Mouse (Mus musculus) kidney, embryonic 16.5 days (tissue): ENCODE data around the gene C3ar1. TPM values are rescaled to one million over a fixed set of nuclear protein-coding genes. Genes with fewer than 3 reads are reported as not detected.

ENCODE experiments used
- ATAC-seq: fragments of 200-750 bp; cut with Nextera tagmentation; 2 replicates; pipeline ENCODE4 v1.8.0; 2017; ENCODE audit warnings: moderate TSS enrichment; ENCODE audit not compliant: low FRiP score, low TSS enrichment
- H3K27ac ChIP-seq: fragments of 300-500 bp; sonication (generic); 2 replicates; pipeline ENCODE4 v1.5.1; 2014; ENCODE audit warnings: low read length
- H3K27me3 ChIP-seq: fragments of 300-500 bp; sonication (generic); 2 replicates; pipeline ENCODE4 v1.6.1; 2014; ENCODE audit warnings: low read length, control low read depth, mixed read lengths; ENCODE audit not compliant: insufficient read depth
- H3K36me3 ChIP-seq: fragments of 300-500 bp; sonication (generic); 2 replicates; pipeline ENCODE4 v1.6.1; 2014; ENCODE audit warnings: low read length, control low read depth, mixed read lengths; ENCODE audit not compliant: insufficient read depth
- H3K4me1 ChIP-seq: fragments of 300-500 bp; sonication (generic); 2 replicates; pipeline ENCODE4 v1.6.1; 2014; ENCODE audit warnings: low read length, control low read depth, mixed read lengths; ENCODE audit not compliant: insufficient read depth
- H3K4me2 ChIP-seq: fragments of 300-500 bp; sonication (generic); replicated peaks from 2 replicates; pipeline ENCODE4 v1.6.1; 2014; ENCODE audit warnings: low read depth, low read length
- H3K4me3 ChIP-seq: fragments of 300-500 bp; sonication (generic); 2 replicates; pipeline ENCODE4 v1.5.1; 2014; ENCODE audit warnings: mild to moderate bottlenecking, low read length
- H3K9ac ChIP-seq: fragments of 300-500 bp; sonication (generic); replicated peaks from 2 replicates; pipeline ENCODE4 v1.6.1; 2014; ENCODE audit warnings: low read length
- H3K9me3 ChIP-seq: fragments of 300-500 bp; sonication (generic); 2 replicates; pipeline ENCODE4 v1.6.1; 2016; ENCODE audit warnings: low read length, control low read depth
- WGBS: fragments of 180-500 bp; shearing (Covaris S2); extraction: QIAGEN DNeasy Blood & Tissue Kit; methylation state at CpG from one replicate; pipeline ENCODE4 v1.1.7; 2014; 5-methylcytosine and 5-hydroxymethylcytosine counted together
- polyA plus RNA-seq: library from polyadenylated mRNA; unstranded; fragments of >200 nt; fragmentation: Nextera tagmentation; extraction: Ambion mirVana; gene quantifications from 2 replicates; pipeline ENCODE4 v1.2.1, GENCODE M21; 2015

C3ar1 gene
- polyA plus RNA-seq, 1 experiment from 2014 or later, result 1.8 TPM

DNA sequence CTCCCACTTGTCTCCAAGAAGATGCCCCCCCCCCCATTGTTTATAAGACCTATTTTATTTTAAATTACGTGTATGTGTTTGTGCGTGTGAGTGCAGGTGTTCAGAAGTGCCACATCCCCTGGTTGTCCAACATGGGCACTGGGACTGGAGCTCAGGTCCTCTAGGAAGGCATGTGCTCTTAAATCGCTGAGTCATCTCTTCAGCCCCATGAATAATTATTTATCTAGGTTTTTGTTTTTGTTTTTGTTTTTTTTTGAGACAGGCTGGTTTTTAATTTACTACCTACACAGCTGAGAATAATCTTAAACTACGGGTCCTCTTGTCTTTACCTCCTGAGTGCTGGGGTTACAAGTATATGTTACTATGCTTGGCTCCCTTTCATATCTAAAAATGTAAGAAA, 42.3 kb downstream of the C3ar1 start:
- Histone ChIP-seq H3K4me3 (no peak overlapping the region), H3K4me2 (no peak overlapping the region), H3K4me1 (peaks cover 10% of the 10 kb centered on the region), H3K27me3 (no peaks in the 10 kb centered on the region), H3K27ac (no peak overlapping the region), H3K9me3 (no peaks in the 10 kb centered on the region), H3K36me3 (no peaks in the 10 kb centered on the region), H3K9ac (no peak overlapping the region)
- 81% methylated on average over 4 of the region's 4 CpGs for WGBS
- ATAC-seq, result no peak

DNA sequence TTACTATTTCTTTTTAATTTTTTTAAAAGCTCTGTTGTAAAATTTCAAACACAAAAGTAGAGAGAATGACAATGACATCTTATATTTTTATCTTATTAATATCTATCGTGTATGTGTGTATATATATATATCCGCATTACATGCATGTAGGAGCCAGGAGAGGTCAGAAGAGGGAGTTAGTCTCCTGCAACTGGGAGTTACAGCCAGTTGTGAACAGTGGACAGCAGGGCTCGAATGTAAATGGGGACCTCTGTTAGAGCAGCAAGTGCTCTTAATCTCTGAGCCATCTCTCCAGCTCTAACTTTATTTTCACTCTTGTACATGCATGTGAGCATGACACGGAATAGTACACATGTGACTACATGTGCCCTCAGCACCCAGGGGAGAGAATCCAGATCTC, 43.2 kb downstream of the C3ar1 start:
- no peak overlapping the region for H3K9ac ChIP-seq
- WGBS, result 91% methylated on average over 4 of the region's 4 CpGs
- no peak for ATAC-seq
- no peak overlapping the region for H3K4me3 ChIP-seq
- H3K36me3 ChIP-seq, result no peaks in the 10 kb centered on the region
- H3K9me3 ChIP-seq, result no peaks in the 10 kb centered on the region
- H3K4me1 ChIP-seq, result peaks cover 10% of the 10 kb centered on the region
- H3K27me3 ChIP-seq, result no peaks in the 10 kb centered on the region
- no peak overlapping the region for H3K27ac ChIP-seq
- no peak overlapping the region for H3K4me2 ChIP-seq

DNA sequence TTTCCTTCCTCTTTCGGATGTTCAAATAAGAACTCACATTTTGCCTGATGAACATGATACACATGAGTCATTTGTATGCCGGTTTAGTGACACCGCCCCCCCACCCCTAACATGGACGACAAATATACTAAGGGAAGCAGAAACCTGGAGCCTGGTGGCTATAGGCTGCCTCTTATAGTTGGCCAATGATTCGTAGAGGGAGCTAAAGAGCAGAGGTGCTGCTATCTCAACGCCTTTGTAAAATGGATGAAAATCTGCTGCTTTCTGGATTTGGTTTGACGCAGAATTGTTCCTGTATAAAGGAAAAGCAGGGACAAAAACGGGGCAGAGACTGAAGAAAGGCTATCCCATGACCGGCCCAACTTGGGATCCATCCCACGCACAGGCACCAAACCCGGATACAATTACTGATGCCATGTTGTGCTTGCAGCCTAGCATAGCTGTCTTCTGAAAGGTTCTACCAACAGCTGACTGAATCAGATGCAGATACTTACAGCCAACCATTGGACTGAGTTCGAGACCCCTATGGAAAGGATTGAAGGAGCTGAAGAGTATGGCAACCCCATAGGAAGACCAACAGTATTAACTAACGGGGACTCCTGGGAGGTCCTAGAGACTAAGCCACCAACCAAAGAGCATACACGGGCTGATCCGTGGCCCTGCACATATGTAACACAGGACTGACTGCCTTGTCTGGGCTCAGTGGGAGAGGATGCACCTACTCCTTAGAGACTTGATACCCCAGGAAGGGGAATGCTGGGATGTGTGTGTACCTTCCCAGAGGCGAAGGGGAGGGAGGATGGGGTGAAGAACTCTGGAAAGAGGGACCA, 44.0 kb downstream of the C3ar1 start:
- Histone ChIP-seq H3K4me1 (peaks cover 10% of the 10 kb centered on the region), H3K27ac (peak overlapping the region; percentile 100), H3K9ac (peak overlapping the region; percentile 83), H3K4me2 (peak overlapping the region; percentile 57), H3K4me3 (peak overlapping the region; percentile 63), H3K36me3 (no peaks in the 10 kb centered on the region), H3K27me3 (no peaks in the 10 kb centered on the region), H3K9me3 (no peaks in the 10 kb centered on the region)
- 24% methylated on average over 16 of the region's 16 CpGs for WGBS
- ATAC-seq, result peak; percentile 46; the same call in 1 of the 2 replicates

DNA sequence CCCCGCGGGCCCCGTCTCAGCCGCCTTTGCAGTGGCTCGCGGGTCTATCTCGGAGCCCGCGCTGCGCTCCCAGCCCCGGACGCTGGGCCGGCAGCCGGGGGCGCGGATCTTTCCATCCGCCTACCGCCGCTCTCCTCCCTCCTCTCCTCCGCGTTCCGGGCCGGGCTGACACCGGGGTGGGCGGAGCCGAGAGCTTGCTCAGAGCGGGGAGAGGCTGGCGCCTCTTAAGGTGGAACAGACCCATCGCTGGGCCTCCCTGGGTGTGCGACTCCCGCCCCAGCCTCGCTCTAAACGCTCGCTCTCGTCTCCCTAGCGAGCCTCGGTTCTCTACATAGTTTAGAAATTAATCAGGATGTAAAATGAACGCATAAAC, 44.7 kb downstream of the C3ar1 start:
- H3K27me3 ChIP-seq, result no peaks in the 10 kb centered on the region
- H3K36me3 ChIP-seq, result no peaks in the 10 kb centered on the region
- WGBS, result under 1% methylated on average over 38 of the region's 38 CpGs
- H3K4me2 ChIP-seq, result peak overlapping the region; percentile 57
- ATAC-seq, result peak; percentile 96
- no peaks in the 10 kb centered on the region for H3K9me3 ChIP-seq
- peak overlapping the region; percentile 63 for H3K4me3 ChIP-seq
- H3K4me1 ChIP-seq, result peaks cover 10% of the 10 kb centered on the region
- peak overlapping the region; percentile 100 for H3K27ac ChIP-seq
- peak overlapping the region; percentile 83 for H3K9ac ChIP-seq

DNA sequence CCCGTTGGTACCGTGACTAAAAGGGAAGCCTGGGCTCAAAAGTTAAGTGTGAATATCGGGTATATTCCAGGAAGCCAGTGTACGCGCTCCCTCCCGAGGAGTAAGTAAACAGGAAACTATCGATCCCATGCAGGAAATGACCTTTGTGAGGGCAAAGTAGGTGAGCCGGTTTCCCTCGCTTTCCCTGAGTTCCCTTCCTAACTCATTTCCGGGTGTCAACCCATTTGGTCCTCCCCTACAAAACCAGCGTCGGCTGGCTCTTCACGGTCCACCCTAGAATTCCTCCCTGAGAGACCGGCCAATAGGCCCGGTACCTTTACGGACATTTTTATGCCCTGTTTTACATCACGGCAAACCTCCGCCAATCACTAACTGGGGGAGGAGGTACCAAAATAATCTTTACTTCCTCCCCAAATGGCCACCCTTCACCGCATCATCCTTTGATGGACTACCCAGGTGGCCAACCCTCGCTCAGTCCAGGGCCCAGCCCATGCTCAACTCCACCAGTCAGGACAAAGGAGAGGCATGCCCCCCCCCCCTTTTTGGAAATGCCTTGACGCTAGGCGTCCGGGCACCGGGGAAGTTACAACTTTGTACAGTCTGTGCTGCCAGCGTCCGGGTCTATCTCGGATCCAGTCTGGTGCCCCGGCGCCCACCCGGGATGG, 45.2 kb downstream of the C3ar1 start:
- peak overlapping the region; percentile 79 for H3K4me2 ChIP-seq
- peak overlapping the region; percentile 63 for H3K4me3 ChIP-seq
- H3K36me3 ChIP-seq, result no peaks in the 10 kb centered on the region
- H3K27ac ChIP-seq, result peak overlapping the region; percentile 100
- peaks cover 10% of the 10 kb centered on the region for H3K4me1 ChIP-seq
- ATAC-seq, result peak; percentile 100
- H3K9ac ChIP-seq, result peak overlapping the region; percentile 83
- H3K9me3 ChIP-seq, result no peaks in the 10 kb centered on the region
- WGBS, result under 1% methylated on average over 30 of the region's 30 CpGs
- no peaks in the 10 kb centered on the region for H3K27me3 ChIP-seq

DNA sequence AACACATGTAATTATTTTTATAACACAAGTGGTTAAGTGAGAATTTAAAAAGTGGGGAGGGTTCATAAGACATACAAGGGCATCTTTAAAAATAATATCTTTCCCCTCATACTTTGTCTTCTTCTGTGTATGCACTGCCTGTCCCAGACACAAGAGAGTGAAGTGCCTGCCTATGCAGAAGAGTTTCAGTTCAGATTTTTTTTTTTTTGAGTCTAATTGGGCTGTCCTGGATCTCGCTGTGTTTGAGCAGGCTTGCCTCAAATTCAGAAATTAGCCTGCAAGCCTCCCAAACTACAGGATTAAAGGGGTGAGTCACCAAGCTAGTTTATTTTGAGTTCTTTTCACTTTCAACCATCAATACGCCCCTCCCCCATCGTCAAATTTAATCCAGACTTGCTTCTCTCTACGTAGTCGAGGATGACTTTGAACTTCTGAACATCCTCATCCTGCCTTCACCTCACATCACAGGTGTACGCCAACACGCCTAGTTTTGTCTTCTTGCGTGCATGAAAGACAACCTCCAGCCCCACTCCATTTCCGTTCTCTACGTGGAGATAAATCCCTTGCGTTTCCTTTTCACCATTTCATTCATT, 45.8 kb downstream of the C3ar1 start:
- no peaks in the 10 kb centered on the region for H3K27me3 ChIP-seq
- no peaks in the 10 kb centered on the region for H3K9me3 ChIP-seq
- peak overlapping the region; percentile 71 for H3K9ac ChIP-seq
- ATAC-seq, result no peak
- peak overlapping the region; percentile 100 for H3K27ac ChIP-seq
- H3K4me2 ChIP-seq, result peak overlapping the region; percentile 79
- H3K36me3 ChIP-seq, result no peaks in the 10 kb centered on the region
- H3K4me1 ChIP-seq, result peaks cover 10% of the 10 kb centered on the region
- WGBS, result 1% methylated on average over 11 of the region's 11 CpGs
- H3K4me3 ChIP-seq, result peak overlapping the region; percentile 63

DNA sequence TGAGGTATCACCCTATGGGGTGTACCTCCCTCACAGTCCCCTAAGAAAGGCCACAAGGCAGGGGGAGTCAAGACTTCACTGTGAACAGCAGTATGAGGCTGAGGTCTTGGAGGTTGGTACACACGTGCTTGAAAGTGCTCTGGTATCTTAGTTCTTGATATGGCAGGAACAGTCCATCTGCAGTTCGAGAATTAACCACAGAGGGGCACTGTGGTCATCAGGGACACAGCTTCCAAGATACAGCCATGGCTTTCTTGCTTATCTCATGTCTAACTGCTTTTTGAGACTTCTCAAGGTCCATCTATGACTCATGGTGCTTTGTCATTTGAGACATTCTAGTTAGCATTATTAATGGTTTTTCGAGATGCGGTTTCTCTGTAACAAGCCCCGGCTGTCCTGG, 51.5 kb downstream of the C3ar1 start:
- H3K27me3 ChIP-seq, result peaks cover 11% of the 10 kb centered on the region; the same call in 1 of the 2 replicates
- no peaks in the 10 kb centered on the region for H3K36me3 ChIP-seq
- 24% methylated on average over 5 of the region's 5 CpGs for WGBS
- ATAC-seq, result no peak
- H3K4me1 ChIP-seq, result peaks cover 14% of the 10 kb centered on the region
- no peak overlapping the region for H3K4me2 ChIP-seq
- H3K9ac ChIP-seq, result no peak overlapping the region
- H3K27ac ChIP-seq, result no peak overlapping the region
- H3K4me3 ChIP-seq, result no peak overlapping the region
- H3K9me3 ChIP-seq, result no peaks in the 10 kb centered on the region

DNA sequence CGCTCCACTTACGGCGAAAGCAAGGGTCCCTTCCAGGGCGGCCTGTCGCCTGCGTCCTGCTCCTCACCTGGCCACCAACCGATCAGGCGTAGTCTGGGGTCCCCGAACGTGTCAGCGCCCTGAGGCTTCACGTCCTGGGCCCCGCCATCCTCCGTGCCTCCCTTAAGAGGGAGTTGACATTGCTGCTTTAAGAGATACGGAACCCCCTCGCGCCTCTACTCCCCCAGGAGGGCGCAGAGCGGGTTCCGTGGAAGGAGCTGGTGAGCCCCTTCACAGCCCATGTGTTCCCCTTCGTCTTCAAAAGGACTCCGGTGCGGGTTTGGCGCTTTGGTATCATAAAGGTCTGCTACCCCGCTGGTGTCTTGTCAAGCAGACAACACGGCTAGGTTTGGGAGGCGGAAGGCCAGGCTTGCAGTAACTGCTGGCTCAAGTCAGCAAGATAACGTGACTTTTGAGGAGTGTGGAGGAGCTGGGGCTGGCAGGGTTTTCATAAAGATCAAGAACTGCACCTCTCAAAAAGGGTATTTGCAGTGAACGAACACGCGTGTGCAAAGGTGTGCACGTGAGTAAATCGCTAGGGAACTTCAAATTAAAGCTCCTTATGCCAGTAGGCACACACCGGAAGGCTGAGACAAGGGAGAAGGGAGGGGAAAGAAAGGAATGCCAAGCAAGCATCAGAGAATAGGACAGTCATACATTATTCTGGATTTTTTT, 54.0 kb downstream of the C3ar1 start:
- 1% methylated on average over 34 of the region's 34 CpGs for WGBS
- Histone ChIP-seq H3K9me3 (no peaks in the 10 kb centered on the region), H3K27me3 (peaks cover 11% of the 10 kb centered on the region; the same call in 1 of the 2 replicates), H3K4me3 (peak overlapping the region; percentile 54), H3K27ac (no peak overlapping the region), H3K36me3 (no peaks in the 10 kb centered on the region), H3K4me2 (peak overlapping the region; percentile 98), H3K4me1 (peaks cover 14% of the 10 kb centered on the region), H3K9ac (peak overlapping the region; percentile 79)
- ATAC-seq, result peak; percentile 60; the same call in 1 of the 2 replicates

DNA sequence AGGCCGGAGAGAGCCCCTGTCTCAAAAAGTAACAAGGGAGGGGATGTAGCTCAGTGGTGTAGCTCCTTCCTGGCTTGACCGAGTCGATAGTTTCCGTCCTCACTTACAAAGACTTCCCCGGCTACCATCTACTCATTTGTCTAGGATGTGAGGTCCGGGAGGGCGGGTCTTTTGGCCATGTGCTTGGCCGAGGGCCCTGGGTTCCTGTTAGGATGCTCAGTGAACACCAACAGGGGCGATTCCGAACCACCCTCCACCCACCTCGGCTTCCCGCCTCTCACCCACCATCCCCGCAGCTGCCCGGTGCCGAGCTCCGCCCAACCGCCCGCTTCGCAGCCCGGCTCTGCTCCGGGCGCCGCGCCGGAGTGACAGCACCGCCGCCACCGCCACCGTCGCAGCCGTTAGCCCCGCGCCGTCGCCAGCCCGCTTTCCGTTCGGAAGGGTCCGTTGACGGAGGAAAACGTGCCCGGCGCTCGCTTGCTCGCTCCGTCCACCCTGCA, 54.6 kb downstream of the C3ar1 start, which contains the start of gene Slc2a3:
Gene Slc2a3 (minus strand): TSS at position 340 of the 500 bp plus-strand sequence.
- H3K9me3 ChIP-seq, result no peaks in the 10 kb centered on the region
- under 1% methylated on average over 46 of the region's 46 CpGs for whole genome bisulfite sequencing
- H3K27me3 ChIP-seq, result peaks cover 11% of the 10 kb centered on the region; the same call in 1 of the 2 replicates
- peaks cover 14% of the 10 kb centered on the region for H3K4me1 ChIP-seq
- H3K36me3 ChIP-seq, result no peaks in the 10 kb centered on the region
- peak within 1 kb of the TSS; percentile 54 for H3K4me3 ChIP-seq
- peak within 1 kb of the TSS; percentile 79 for H3K9ac ChIP-seq
- H3K4me2 ChIP-seq, result peak within 1 kb of the TSS; percentile 98
- H3K27ac ChIP-seq, result no peak within 1 kb of the TSS
- ATAC-seq, result peak; percentile 77
